Mouse (Mus musculus): ENCODE measurements around the gene Myh11.

DNA sequence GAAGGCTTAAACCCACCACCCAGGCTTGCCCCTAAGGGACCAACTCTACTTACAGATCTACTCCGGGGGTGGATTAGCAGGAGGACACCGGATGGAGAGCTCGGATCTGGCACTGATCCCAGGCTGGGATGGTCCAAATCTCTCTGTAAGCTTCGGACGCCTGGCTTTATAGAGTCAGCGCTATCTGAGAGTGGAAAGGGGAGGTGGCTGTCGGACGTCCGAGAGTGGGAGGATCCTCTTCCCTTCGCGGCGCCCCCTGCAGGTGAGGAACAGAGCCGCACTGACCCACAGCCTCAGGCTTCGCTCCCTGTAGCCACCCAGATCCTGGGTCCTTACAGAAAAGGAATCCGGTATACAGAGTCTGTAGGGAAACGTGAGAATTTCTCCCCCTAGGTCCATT, at the start of gene Myh11:
- TF ChIP-seq CTCF (IDR thresholded peaks at IDR 0.05; ENCODE audit: low read depth, low read length) (peak; percentile 47), POLR2A (IDR thresholded peaks at IDR 0.05; ENCODE audit: borderline replicate concordance, low read depth, low read length) (no peak)
